Mouse (Mus musculus): ENCODE measurements around the gene Brca2.
A peak's percentile ranks its signal among the peaks of the same experiment; 100 is the strongest.

The Brca2 gene

DNA sequence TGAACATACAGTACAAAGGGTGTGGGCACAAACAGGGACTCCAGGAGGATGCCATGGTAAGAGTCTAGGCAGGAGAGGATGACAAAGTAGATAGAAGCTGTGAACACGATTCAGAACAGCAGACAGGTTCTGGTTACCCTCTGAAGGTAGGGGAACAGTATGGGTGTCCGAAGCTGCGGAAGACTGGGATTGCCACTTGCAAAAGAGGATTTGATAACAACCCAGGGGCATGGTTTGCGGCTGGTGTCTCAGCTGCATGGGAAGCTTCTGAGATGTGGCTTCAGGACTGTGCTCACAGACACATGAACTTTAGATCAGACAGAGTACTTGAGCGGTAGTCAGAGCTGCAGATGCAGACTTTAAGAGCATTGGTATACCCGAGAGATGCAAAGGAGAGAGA lies 42.0 kb downstream of the Brca2 start:
- DNase-seq (ENCODE audit: low spot score in 2 of 2) = no peak

DNA sequence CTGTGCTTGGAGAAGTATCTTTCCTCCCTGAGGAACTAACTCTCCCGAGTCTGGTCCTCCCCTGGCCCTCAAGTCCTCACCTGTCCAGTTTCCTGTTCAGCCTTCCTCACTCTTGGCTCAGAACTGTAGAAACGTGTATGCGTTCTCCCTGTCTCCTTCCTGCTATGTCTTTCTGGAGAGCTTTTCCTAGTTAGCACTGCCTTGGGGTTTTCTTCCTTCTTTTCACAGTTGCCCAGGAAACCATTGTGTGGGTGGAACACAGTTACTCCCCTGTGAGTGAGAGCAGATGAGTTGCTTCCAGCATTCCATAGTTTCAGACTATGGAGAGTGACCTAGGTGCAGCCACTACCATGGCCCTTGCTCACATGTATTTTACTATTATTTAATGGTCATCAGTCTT lies 43.8 kb downstream of the Brca2 start:
- no peak for DNase-seq (ENCODE audit: low spot score in 2 of 2)

DNA sequence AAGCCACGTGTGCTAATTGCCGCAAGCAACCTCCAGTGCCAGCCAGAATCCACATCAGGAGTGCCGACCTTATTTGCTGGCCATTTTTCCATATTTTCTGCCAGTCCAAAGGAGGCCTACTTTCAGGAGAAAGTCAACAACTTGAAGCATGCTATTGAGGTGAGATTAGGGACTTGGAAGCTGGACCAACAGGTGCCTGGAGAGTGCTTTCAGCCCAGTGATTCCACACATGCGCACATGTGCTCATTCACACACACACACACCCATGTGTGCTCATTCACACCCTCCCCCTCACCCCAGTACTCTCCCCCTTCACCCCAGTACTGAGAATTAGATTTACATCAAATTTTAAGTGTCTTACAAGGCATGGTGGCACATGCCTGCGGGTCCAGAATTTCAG lies 44.5 kb downstream of the Brca2 start:
- no peak for DNase-seq (ENCODE audit: low spot score in 2 of 2)

DNA sequence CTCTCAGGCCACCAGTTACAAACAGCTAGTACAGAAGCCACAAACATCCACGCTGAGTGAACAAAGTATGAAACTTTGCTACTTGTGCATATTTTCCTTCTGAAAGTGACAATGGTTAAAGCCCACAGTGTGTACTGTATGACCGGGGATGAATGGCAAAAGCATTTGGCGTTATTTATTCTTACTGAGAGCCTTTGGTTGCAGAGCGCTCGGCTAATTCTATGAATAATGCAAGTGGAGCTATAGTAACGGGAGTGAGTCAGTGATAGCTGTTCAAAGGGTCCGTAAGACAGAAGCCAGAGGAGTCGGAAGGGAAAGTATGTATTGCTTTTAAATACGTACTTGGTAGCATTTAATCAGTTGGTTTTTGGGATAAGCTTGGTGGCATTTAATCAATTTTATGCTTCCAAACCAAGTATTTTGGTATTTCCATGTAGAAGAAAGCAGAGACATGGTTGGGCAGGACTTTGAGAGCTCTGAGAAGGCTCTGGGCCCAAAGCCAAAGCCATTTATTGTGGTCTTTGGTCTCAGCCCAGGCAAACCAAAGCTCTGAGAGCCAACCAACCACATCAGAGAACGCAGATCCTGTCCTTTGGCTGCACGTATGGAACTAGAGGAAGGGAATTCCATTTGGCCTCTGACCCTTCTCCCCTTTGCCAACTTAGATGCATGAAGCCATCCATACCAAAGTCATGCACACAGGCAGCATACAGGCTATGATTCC lies 48.2 kb downstream of the Brca2 start:
- peak in 1 of 2 experiments; percentile 14 for DNase-seq (ENCODE audit: low spot score in 2 of 2)

DNA sequence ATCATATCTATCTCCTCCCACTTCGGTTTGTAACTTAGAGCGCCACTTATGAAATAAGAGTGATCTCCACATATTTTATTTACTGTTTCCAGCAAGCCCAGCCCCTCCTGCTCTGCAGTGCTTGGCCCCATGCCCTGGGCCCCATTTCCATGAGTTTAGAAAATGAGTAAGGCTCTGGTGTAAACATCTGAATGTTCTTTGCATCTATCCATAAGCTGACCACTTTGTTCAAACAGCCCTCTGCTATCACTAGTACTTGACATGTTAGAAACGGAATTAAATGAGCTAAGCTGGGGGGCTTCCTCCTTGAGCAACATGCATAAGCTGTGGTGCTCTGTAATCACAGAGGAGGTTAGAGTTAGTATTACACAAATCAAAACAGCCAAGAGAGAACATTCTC lies 52.0 kb downstream of the Brca2 start:
- DNase-seq (ENCODE audit: low spot score in 2 of 2) = no peak

DNA sequence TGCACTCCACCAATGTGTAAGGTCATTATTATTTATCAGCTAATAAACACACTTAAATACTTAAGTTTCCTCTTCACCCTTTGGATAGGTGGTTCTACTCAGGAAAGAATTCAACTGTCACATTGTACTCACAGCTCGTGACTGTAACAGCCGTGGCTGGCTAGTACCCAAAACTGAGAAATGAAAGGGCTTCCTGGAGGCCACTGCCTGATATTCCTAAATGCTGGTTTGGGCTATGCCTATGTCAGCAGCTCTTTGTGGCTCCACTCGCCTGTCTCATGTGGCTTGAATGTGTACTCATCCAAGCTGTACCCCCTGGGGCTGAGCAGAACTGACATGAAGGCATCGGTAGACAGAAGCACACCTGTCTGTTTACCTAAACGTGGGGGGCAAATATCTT lies 52.5 kb downstream of the Brca2 start:
- DNase-seq (ENCODE audit: low spot score in 2 of 2) = no peak

DNA sequence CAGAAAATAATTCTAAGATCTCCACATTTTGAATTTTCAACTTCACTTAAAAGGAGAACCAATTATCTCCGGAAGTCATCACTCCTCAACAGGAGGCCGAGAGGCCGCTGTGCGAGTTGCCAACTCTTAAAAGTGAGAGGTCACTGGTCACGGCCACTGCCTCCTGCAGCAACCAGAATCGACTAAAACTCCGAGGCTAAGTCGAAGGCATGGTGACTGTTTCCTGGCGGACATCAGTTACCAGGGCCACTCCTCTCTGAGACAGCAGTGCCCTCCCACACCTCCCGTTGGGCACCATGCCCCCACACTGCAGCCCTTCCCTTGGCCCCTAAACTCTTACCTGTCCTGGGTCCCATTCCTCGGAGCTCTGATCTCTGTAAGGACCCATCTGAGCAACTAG lies 54.4 kb downstream of the Brca2 start:
- DNase-seq (ENCODE audit: low spot score in 2 of 2) = no peak

DNA sequence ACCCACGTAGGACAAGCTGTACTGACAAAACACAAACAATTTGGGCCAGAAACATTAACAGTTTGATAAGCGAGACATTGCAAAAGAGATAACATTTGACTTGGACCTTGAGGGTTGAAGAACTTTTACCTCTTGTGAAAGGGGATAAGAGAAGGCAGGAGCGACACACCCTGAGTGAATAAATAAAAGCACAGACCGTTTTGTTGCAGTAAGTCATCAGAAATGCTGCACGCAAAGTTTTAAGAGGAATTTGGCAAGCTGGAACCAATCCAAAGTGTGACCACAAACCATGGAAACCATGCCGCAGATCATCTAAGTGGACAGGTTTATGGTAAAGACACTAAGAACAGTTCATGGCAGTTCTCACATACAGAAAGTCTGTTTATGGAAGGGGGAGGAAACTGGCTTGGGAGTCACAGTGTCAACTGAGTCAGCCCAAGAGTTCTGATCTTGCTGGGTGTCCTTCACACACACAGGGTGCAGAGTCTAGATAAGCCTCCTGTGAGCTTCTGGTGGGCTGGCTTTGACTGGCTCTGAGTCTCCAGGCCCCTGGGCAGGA lies 56.3 kb downstream of the Brca2 start:
- DNase-seq (ENCODE audit: low spot score in 2 of 2) = no peak

DNA sequence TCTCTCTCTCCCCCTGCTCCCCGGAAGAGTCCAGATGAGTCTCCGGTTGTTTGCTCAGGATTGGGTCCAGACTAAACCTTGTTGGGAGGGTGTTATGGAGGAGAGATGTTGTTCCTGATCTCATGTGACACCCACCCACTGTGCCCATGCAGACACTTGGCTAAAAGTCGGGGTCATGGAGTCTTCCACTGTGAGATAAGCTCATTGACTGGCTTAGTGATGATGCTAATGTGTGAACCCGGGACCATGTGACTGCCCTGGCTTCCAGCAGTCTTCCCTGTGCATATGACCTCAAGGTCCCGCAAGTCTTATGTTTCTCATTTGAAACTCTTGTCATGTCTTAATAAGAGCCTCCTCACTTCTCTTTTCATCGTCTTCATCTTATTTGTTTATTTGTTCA lies 58.8 kb downstream of the Brca2 start:
- peak in 1 of 2 experiments; percentile 40 for DNase-seq (ENCODE audit: low spot score in 2 of 2)

DNA sequence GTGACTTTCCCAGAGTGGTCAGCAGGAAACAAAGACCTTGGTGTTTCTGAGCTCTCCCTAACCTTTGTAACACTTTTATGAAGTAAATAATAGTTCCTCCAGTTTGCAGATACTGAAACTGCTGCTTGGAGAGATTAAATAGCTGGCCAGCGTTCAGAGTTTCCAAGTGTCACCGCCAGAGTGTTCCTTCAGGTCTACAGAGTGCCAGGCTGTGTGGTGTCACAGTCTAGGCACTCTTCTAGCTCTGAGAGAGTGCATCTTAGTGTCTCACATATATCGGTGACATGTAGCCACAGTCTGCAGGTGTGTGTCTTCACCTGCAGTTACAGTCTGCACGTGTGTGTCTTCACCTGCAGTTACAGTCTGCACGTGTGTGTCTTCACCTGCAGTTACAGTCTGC lies 60.8 kb downstream of the Brca2 start:
- no peak for DNase-seq (ENCODE audit: low spot score in 2 of 2)

DNA sequence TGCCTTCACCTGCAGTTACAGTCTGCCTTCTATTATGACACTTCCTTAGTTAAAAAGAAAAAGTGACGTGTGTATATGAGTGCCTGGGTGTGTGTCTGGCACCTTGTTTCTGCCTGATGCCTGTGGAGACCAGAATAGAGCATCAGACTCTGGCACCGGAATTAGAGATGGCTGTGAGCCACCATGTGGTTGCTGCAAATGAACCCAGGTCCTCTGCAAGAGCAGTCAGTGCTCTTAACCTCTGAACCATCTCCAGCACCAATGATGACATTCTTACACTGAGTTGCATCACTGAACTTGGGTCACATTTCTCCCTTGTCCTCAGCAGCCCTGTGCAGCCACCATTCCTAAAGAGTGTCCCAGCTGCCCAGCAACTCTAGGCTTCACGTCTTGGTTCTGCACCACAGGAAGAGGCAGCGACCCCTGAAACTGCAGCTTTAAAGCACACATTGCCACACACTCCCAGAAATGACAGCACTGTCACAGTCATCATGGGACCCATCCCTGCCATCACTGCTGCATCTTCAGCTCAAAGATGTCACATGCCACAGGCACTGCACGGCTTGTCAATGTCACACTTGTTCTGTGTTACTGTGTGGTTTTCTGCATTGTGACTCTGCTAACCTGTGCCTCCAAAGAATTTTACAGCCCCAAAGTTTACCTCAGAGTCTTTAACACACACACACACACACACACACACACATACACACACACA lies 61.3 kb downstream of the Brca2 start:
- no peak for DNase-seq (ENCODE audit: low spot score in 2 of 2)

DNA sequence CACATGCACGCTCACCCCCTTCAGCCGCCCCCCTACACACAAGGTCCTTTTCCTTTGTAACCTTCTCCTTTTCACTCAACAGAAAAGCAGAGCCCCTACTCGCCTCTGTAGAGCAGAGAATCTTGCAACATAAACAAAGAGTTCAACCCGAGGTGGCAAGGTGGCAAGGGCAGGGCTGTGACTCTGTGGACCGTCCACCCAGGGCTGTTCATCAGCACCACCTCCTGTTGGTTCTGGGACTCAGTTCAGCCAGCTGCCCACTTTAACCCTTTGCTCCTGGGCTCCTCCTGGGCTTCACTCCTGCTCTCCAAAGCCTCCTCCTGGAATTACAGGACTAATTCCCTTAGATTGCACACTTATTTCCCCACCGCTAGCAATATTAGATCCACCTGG lies 61.9 kb downstream of the Brca2 start:
- no peak for DNase-seq (ENCODE audit: low spot score in 2 of 2)

DNA sequence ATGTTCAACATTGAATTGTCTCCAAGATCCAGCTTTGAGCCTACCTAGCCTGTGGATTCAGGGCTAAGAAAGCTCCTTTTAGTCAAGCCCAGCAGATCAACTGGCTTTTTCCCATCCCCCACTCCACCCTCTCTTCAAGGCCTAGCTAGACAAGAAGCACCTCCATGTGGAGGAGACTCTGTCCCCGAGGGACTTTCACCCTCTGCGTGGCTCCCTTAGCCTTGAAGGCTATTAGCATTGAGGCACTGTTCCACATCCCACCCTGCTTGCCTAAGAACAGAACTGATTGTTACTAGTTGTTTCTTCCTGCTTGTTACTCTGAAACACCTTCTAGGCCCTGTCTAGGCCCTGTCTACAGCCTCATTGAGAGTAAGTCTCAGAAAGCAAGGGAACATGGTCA lies 67.5 kb downstream of the Brca2 start:
- DNase-seq (ENCODE audit: low spot score in 2 of 2) = no peak

DNA sequence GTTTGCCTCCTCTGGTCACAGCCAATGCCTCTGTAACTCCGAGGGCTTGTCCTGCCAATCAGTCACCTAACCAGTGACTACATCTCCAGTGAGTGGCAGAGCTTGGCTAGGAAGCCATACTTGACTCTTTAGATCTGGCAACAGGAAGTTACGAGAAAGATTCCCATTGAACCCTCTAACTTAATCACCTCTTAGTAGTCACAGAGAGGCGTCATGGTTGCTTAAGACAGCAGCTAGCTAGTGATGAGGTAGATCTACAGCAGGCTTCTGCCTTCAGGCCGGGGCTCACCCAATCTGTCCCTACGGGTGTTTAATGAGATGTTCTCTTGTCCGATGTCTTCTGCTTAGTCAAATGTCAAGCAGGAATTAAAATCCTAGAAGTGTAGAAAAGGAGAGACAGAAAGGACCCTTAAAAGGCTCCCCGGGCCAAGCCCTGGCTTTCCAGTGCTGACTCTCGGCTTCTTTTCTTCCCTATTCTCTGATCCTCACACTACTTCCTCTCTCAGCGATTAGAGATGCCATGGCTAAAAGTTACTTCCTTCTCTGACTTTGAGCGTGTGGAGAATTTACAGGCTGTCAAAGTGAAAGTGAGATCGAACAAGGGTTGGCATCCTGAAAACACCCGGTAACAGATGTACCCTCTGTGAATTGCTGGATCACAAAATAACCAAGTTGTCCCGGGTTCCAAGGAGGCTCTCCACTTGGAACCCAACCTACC lies 69.9 kb downstream of the Brca2 start:
- DNase-seq (ENCODE audit: low spot score in 2 of 2) = no peak

DNA sequence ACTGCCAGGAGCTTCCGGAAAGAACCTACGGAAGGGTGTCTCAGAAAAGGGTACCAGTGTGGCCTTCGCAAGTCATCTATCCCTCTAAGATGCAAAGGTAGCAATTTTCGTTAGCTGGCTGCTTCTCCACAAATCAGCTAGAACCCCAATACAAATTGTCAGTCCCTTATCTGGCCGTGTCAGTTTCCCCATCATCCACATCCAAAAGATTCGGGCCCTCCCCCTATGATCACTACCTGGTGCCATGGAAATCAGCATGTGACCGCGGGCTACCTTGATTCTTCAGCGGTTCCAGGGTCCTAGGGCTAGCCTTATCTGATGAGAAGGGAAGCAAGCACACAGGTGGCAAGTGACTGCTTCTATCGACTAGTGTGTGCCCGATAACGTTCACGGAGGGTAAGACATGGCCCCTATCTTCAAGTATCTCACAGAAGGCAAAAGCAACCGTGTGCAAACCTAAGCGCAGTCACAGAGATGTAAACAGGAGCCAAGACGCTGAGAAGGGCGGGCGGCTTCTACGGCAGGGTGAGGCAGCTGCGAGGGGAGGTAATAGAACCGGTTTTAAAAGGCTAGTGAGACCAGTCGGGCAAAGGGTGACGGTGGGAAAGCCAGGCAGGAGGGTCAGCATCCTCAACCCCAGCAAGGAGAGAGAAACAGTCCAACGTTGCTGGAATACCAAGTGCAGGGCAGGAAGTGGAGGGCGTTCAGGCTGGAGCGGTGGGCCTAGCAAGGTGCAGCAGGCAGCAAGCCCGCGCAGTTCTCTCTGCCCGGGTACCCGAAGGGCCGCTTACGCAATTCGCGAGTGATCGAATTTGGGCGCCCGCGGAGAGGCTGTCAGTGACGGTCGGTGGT lies 70.7 kb downstream of the Brca2 start:
- DNase-seq (ENCODE audit: low spot score in 2 of 2) = no peak

DNA sequence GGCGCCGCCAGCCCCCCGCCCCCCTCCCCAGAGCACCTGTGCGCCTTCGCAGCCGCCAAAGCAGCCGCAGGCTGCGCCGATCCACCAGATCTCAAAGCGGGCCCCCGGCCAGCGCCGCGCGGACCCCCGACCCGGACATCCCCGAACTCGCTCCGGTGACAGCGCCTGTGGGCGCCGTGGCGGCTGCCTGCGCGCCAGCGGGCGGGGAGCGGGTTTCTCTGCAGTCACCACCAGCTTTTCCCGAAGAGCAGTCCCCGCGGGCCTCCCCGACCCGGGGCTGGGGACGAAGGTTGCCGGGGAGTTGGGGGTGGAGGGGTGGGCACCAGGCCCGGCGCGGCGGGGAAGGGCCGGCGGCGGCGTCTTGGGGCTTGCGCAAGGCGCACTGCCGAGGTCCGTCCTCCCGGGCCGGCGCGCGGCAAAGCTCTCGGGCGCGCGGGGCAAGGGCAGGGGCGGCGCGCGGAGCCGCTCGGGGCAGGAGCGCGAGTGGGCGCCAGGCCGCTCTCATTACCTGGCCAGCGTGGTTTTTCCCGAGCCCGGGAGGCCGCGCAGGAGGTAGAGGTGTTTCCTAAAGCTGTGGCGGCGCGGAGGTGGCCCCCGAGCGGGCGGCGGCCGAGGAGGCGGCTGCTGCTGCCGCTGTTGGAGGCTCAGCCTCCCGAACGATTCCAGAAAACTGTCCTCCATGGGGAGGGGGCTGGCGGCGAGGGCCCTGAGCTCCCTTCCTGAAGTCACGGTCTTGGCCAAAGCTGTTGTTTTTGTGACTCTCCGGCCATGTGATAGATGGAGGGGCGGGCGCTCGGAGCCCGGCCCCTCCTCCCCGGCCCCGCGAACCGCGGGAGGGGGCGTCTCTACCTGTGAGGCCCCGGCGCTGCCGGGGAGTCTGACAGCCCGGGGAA lies 71.6 kb downstream of the Brca2 start:
- DNase-seq (ENCODE audit: low spot score in 2 of 2) = peak; percentile 36 to 48

DNA sequence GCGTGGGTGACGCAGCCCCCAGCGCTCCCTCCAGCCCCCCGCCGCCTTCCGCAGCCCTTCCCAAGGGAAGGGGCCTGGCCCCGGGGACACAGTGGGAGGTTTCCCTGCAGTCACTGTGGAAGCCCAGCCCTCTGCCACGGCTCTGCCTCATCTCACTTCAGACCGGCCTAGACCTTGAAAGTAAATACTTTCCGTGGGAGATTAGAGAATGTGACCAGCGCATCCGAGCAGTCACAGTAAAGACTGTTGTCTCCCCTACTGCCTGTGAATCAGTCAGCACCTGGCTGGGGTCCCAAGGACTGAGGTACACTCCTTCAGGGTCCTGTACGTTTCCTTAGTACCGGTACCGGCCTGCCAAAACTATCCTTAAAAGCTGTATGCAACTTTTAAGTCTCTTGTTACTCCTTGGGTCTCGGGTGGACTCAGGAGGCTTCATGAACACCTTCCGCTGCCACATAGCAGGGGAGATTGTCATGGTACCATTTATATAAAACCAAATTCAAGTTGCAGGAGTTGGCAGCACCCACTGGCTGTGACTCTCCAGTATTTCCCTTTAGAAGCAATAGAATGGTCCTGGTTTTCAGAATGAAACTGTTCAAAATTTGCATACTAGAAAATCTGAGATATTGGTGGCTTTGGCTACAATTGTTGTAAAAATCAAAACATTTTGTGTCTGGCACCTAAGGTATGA lies 72.4 kb downstream of the Brca2 start:
- peak in 1 of 2 experiments; percentile 32 for DNase-seq (ENCODE audit: low spot score in 2 of 2)

DNA sequence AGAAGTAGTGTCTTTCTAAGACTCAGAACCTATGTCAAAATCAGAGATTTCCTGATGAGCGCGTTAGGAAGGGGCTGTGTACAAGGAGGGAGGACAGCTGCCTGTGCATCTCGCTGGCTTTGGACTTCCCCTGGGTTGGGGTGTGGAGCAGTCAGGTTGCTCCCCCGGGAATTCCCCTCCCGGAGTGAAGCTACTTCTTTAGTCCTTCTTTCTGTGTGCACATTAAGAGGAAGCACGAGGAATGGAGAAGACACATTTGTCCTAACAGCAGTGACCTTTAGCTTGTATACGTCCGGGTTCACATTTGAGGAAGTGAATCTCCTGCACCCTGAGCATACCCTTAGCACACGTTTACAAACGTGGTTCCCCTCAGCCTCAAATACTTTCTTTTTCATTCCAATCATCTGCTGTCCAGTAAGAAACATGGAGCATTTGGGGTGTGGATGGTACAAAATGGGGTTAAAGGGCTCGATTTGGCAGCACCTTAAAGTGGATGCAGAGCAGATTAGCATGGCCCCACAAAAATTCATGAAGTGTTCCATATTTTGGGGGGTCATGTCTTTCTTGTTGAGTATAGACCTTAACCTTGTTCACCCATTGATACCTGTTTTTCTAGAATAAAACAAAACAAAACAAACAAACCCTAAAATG lies 73.1 kb downstream of the Brca2 start:
- DNase-seq (ENCODE audit: low spot score in 2 of 2) = no peak

DNA sequence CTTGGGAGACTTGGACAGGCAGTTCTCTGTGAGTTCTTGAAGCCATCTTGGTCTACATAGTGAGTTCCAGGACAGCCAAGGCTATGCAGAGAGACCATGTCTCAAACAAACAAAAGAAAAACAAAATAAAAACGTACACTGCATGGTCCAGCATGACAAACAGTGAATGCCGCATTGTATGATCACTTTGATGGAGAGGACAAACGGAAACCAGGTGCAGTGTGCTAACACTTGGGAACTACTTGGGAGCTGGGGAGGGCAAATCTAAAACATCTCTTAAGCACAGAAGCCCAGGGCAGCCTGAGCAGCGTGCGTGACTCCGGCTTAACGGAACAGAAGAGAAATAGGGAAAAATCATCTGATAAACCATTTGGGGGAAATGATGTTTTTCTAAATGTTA lies 74.7 kb downstream of the Brca2 start, which contains the start of gene N4bp2l1:
Gene N4bp2l1 (minus strand): TSS at position 101 of the 400 bp plus-strand sequence.
- DNase-seq (ENCODE audit: low spot score in 2 of 2) = no peak
